Mouse (Mus musculus): Measurements from ENCODE around the gene Meaf6.

- no peak for TF ChIP-seq CTCF (IDR thresholded peaks at IDR 0.05; ENCODE audit: extremely low read depth, insufficient read depth, insufficient read length, insufficient replicate concordance)
- TF ChIP-seq POLR2A (IDR thresholded peaks at IDR 0.05; ENCODE audit: low read depth, low read length) = no peak
Observed at GRCm38 (mm10) chr4:125131493-125131892, 46.6 kb downstream of the Meaf6 start.

Data from spleen, adult 2 months (tissue).